Mouse (Mus musculus) thymus, postnatal 10 days (tissue): Measurements from ENCODE around the gene Def8.

Source experiments
- DNase-seq, 2 experiments: peaks; one replicate each; pipeline ENCODE4 v3.0.0; 2021; ENCODE audit warnings: low spot score in 2 of 2

Def8 gene

DNA sequence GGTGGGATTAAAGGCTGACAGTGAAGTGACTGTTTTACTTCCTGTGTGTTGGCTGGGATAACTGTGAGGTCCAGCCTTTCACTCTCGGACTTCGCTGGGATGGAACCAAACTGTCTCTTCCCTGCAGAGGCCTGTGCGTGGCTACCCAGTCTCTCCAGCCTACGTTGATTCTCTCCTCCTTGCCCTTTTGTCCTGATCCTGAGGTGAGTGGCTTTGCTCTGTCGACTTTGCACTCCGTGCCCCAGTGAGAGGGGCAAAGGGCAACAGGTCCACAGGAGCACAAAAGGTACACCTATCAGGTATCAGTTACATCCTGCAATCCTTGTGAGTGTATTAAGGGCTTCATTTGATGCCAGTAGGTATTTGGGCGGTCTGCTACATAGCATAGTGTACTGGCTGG, at the start of gene Def8:
Def8 (plus strand) TSS at position 87 of the 400 bp plus-strand sequence.
- no peak for DNase-seq

GRCm38 (mm10) chr8:123374239-123374578, 49.1 kb upstream of the Def8 start:
- DNase-seq = peak; percentile 90 to 95

DNA sequence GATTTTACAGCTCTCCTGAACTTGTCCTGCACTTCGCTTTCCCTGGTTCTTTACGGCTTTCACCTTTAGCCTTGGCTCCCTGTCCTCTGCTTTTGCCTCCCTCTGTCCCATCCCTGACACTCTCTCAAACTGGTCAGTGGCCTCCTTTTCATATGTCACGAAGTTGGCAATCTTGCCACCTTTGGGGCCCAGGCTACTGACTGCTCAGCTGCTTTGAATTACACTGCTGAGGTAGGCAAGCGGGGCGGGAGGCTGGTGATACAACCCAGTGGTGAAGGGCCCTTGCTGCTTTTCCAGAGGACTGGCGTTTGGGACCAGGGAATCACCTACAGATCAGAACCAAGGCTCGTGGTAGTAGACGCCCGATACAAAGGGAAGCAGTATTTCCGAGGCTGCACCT, 47.6 kb upstream of the Def8 start:
- DNase-seq = no peak

DNA sequence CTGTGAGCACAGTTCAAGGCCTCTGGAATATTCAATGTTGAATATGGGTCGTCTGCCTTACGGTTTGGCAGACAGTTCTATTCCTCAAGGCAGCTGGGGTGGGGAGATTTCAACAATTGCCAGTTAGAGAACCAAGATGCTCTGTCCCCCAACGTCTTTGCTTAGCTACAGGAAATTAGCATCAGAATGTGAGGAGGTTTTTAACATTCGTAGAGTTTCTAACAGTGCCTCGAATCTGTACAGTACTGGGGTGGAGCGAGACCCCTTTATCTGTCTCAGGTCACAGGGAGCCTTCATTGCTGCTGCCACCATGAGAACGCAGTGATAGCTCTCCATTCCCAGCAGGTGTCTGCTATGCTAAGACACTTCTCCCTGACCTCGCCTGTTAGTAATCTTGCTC, 47.2 kb upstream of the Def8 start:
- DNase-seq = no peak

GRCm38 (mm10) chr8:123381711-123382110, 41.6 kb upstream of the Def8 start:
- no peak for DNase-seq

- DNase-seq = no peak
Measured at GRCm38 (mm10) chr8:123382516-123382915, 40.8 kb upstream of the Def8 start.

- peak in 1 of 2 experiments; percentile 50 for DNase-seq
Measured at GRCm38 (mm10) chr8:123384883-123385540, 38.3 kb upstream of the Def8 start.

DNA sequence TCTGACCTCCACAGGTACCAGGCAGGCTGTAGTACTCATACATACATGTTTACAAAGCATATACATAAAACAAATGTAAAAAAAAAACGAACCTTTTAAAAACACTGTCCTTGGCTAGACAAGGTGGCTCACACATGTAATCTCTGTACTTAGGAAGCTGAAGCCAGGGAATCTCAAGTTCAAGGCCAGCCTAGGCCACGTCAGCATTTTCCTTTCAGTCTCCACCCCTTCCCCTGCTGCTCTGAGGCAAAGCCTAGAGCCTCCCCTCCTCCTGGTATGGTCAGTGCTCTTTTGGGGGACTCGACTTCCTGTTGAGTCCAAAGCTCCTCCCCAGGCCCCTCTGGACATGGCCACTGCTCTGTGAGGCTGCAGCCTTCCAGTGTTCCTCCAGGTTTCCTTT, 36.3 kb upstream of the Def8 start:
- DNase-seq = no peak

GRCm38 (mm10) chr8:123387801-123388200, 35.5 kb upstream of the Def8 start:
- DNase-seq = no peak

GRCm38 (mm10) chr8:123389026-123389425, 34.3 kb upstream of the Def8 start:
- DNase-seq = no peak

DNA sequence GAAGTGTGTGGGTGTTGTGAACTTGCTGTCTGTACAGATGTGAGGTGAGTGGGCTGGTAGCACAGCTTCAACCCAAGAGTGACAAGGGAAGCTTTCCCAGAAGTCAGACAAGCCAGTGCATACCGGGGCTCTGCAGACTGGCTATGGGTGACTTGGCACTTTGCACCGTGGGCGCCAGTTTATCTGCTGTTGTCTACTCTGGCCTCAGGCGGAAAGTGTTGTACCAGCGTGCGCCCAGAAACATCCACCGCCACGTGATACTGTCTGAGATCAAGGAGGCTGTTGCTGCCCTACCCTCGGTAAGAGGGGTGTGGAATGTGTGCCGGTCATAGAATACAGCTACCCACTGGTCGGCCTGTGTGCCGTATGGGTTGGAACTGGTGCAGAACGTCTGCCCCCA, 25.0 kb upstream of the Def8 start:
- DNase-seq = no peak

DNA sequence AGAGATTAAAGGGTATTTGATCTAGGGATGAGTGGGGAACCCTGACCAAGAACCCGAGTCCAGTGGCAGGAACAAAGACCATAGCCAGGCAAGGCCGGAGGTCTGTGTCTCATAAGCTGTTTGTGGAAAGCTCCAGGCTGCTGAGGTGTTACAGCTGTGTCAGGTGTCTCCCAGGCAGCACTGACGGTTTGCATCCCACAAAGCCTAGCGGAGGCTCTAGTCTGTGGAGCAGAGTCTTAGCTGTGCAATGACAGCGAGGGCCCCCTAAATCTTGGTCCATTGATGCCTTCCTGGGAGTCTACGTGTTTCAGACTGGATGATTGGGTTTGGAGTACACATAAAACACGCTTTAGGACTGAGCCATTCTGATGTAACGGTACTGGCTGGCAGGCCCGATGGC, 21.4 kb upstream of the Def8 start:
- no peak for DNase-seq

DNA sequence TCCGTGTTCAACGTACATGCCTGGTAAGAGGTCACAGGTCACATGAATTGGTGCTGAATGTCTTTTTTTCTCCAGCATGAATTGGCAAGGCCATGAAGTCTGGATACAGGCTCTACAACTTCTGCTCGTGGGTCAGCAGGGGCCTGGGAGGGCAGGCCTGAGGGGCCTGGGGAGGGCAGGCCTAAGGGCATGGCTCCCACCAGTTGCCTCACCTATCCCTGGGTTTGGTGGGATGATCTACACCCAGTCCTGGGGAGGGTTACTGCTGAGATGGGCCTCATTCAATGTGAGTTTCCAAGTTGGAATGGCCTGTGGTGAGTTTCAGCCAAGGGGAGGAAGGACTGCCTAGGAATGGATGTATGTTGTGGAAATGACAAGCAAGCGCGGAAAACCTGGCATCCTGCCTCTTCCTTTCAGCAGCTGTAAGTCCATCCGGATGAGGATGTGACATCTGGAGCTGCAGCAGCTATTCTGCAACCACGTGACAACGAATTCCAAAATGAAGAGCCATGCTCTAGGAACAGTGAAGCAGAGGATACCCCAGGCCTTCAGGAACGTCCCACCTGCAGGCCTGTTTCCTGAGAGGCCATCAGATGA, 20.5 kb upstream of the Def8 start:
- no peak for DNase-seq

- peak; percentile 72 to 74 for DNase-seq
Measured at GRCm38 (mm10) chr8:123404521-123404920, 18.8 kb upstream of the Def8 start.

- peak; percentile 64 to 80 for DNase-seq
Measured at GRCm38 (mm10) chr8:123406786-123407185, 16.5 kb upstream of the Def8 start, which contains the start of gene Mc1r. Gene Mc1r, plus strand, starts transcription at chr8:123407107.

DNA sequence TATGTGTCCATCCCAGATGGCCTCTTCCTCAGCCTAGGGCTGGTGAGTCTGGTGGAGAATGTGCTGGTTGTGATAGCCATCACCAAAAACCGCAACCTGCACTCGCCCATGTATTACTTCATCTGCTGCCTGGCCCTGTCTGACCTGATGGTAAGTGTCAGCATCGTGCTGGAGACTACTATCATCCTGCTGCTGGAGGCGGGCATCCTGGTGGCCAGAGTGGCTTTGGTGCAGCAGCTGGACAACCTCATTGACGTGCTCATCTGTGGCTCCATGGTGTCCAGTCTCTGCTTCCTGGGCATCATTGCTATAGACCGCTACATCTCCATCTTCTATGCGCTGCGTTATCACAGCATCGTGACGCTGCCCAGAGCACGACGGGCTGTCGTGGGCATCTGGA, 15.7 kb upstream of the Def8 start:
- no peak for DNase-seq

- no peak for DNase-seq
Measured at GRCm38 (mm10) chr8:123408586-123409544, 14.5 kb upstream of the Def8 start.

- DNase-seq = no peak
Measured at GRCm38 (mm10) chr8:123410049-123410587, 13.2 kb upstream of the Def8 start.

DNA sequence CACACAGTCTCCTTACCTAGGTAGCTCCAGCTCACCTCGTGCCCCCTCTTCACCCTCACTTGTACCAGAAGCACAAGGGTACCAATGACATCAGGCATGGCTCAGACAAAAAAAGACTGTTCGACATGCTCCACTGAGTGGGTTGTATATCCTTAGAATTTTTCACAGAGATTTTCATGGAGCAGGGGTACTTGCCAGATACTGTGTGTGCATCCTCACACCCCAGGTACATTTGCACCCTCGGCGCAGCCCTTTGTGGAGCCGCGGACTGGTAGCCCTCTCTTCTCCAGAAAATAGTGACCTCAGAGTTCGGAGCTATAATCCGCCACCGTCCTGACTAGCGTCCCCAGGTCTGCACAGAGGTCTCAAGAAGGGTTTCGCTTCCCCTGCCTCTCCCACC, 12.5 kb upstream of the Def8 start:
- no peak for DNase-seq

DNA sequence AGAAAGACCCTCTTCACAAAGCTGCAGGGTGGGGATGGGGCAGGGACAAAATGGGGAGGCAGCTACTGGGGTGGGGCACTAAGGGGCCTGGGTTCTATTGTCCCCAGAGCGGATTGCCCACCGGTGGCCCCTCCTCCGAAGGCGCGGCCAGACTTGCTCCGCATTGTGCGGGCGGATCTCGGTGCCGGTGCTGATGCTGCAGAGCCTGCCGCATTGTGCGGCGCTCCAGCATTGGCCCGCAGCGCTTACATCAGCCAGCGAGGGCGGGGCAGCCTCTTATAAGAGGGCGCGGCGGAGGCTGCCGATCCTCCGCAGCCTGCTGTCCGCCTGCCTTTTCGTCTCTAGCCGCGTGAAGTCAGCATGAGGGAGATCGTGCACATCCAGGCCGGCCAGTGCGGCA, 12.1 kb upstream of the Def8 start, which contains the start of gene Tubb3:
Tubb3 (plus strand) TSS at position 179 of the 400 bp plus-strand sequence.
- DNase-seq = no peak

- no peak for DNase-seq
Measured at GRCm38 (mm10) chr8:123411781-123412327, 11.5 kb upstream of the Def8 start.
